Mouse (Mus musculus) adrenal gland, adult (tissue): ENCODE results near the gene Ascc2.
A peak's percentile ranks its signal among the peaks of the same experiment; 100 is the strongest.

Source experiments
- DNase-seq, 2 experiments: peaks; one replicate each; pipeline ENCODE4 v3.0.0; 2022 to 2023; ENCODE audit warnings: low spot score in 1 of 2; ENCODE audit not compliant: inconsistent age in 2 of 2

Gene Ascc2

GRCm38 (mm10) chr11:4637534-4638234 is at the start of gene Ascc2:
Gene Ascc2, plus strand, starts transcription at chr11:4637747.
- DNase-seq = peak; percentile 98 to 99

- DNase-seq = peak in 1 of 2 experiments; percentile 13
These were observed 45.7 kb upstream of the Ascc2 start for GRCm38 (mm10) chr11:4591811-4592210.

- DNase-seq = peak in 1 of 2 experiments; percentile 39
These were observed 44.1 kb upstream of the Ascc2 start for GRCm38 (mm10) chr11:4593491-4593848.

GRCm38 (mm10) chr11:4593849-4594607 is 43.5 kb upstream of the Ascc2 start:
- peak; percentile 63 to 88 for DNase-seq

- DNase-seq = peak; percentile 95 to 98
These were observed 42.7 kb upstream of the Ascc2 start, which contains the start of gene Mtmr3 for GRCm38 (mm10) chr11:4594608-4595500. Gene Mtmr3, minus strand, starts transcription at chr11:4594863.

- DNase-seq = no peak
These were observed 39.1 kb upstream of the Ascc2 start for GRCm38 (mm10) chr11:4598411-4598810.

- DNase-seq = no peak
These were observed 37.6 kb upstream of the Ascc2 start for GRCm38 (mm10) chr11:4599916-4600315.

- no peak for DNase-seq
These were observed 35.7 kb upstream of the Ascc2 start for GRCm38 (mm10) chr11:4601890-4602289.

- DNase-seq = peak; percentile 33 to 73
These were observed 34.7 kb upstream of the Ascc2 start for GRCm38 (mm10) chr11:4602691-4603441.

- DNase-seq = no peak
These were observed 33.1 kb upstream of the Ascc2 start for GRCm38 (mm10) chr11:4604441-4604840.

GRCm38 (mm10) chr11:4605414-4605813 is 32.1 kb upstream of the Ascc2 start:
- no peak for DNase-seq

- no peak for DNase-seq
These were observed 31.0 kb upstream of the Ascc2 start for GRCm38 (mm10) chr11:4606541-4606940.

- DNase-seq = no peak
These were observed 25.6 kb upstream of the Ascc2 start for GRCm38 (mm10) chr11:4611904-4612303.

- DNase-seq = no peak
These were observed 17.5 kb upstream of the Ascc2 start, which contains the start of gene Gm11032 for GRCm38 (mm10) chr11:4620017-4620485. Gene Gm11032, plus strand, starts transcription at chr11:4620067.

- DNase-seq = peak in 1 of 2 experiments; percentile 53
These were observed 16.9 kb upstream of the Ascc2 start for GRCm38 (mm10) chr11:4620501-4621108.

GRCm38 (mm10) chr11:4621866-4622265 is 15.7 kb upstream of the Ascc2 start:
- DNase-seq = peak; percentile 42 to 75

- DNase-seq = no peak
These were observed 15.0 kb upstream of the Ascc2 start for GRCm38 (mm10) chr11:4622442-4622986.

- DNase-seq = no peak
These were observed 14.6 kb upstream of the Ascc2 start for GRCm38 (mm10) chr11:4622997-4623396.

- no peak for DNase-seq
These were observed 11.6 kb upstream of the Ascc2 start for GRCm38 (mm10) chr11:4625931-4626330.

GRCm38 (mm10) chr11:4627636-4628035 is 9.9 kb upstream of the Ascc2 start:
- no peak for DNase-seq
